Mouse (Mus musculus): Measurements from ENCODE around the gene Dab1. TPM values are rescaled to one million over a fixed set of nuclear protein-coding genes. Genes with fewer than 3 reads are reported as not detected.

The Dab1 gene
- polyA plus RNA-seq, 1 experiment from 2014 or later: 195 TPM

DNA sequence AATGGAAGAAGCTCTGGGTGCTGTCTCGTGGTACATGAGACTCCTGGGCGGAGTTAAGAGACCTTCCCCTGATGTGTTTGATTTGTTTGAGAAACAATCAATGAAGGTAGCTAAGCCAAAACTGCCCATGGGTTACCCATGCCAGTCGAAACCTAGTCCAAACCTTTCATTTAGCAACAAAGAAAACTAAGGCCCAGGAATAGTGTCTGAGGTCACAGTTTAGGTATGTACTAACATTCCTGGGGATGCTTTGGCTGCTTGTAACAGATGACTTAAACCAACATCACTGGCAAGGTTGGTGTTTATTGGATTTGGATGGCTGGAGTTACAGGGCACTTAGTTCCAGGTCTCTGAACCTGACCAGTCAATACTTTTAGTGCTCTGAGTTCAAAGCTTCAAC is 610.1 kb downstream of the Dab1 start:
- Histone ChIP-seq H3K9ac (replicated peaks; ENCODE audit: low read depth, low read length) (no peak overlapping the region), H3K9me3 (ENCODE audit: control insufficient read depth, low read length) (no peaks in the 10 kb centered on the region), H3K4me1 (replicated peaks; ENCODE audit: control insufficient read depth, insufficient read depth, low read length) (no peaks in the 10 kb centered on the region), H3K36me3 (ENCODE audit: control insufficient read depth, insufficient read depth) (no peaks in the 10 kb centered on the region), H3K4me2 (ENCODE audit: low read length) (no peak overlapping the region), H3K27me3 (replicated peaks; ENCODE audit: control insufficient read depth, insufficient read depth, low read length) (no peaks in the 10 kb centered on the region), H3K27ac (ENCODE audit: low read length) (no peak overlapping the region), H3K4me3 (replicated peaks; ENCODE audit: low read length) (no peak overlapping the region)
- 83% methylated on average over 3 of the region's 3 CpGs for WGBS
- no peak for ATAC-seq

- no peaks in the 10 kb centered on the region for H3K27me3 ChIP-seq (replicated peaks; ENCODE audit: control insufficient read depth, insufficient read depth, low read length)
- no peaks in the 10 kb centered on the region for H3K36me3 ChIP-seq (ENCODE audit: control insufficient read depth, insufficient read depth)
- no peak overlapping the region for H3K9ac ChIP-seq (replicated peaks; ENCODE audit: low read depth, low read length)
- no peak overlapping the region for H3K4me3 ChIP-seq (replicated peaks; ENCODE audit: low read length)
- 81% methylated on average over 1 of the region's 1 CpGs for WGBS
- H3K27ac ChIP-seq (ENCODE audit: low read length): no peak overlapping the region
- no peak for ATAC-seq
- no peak overlapping the region for H3K4me2 ChIP-seq (ENCODE audit: low read length)
- no peaks in the 10 kb centered on the region for H3K9me3 ChIP-seq (ENCODE audit: control insufficient read depth, low read length)
- no peaks in the 10 kb centered on the region; the same call in 1 of the 2 replicates for H3K4me1 ChIP-seq (replicated peaks; ENCODE audit: control insufficient read depth, insufficient read depth, low read length)
Measured at GRCm38 (mm10) chr4:104246506-104246905, 627.3 kb downstream of the Dab1 start.

DNA sequence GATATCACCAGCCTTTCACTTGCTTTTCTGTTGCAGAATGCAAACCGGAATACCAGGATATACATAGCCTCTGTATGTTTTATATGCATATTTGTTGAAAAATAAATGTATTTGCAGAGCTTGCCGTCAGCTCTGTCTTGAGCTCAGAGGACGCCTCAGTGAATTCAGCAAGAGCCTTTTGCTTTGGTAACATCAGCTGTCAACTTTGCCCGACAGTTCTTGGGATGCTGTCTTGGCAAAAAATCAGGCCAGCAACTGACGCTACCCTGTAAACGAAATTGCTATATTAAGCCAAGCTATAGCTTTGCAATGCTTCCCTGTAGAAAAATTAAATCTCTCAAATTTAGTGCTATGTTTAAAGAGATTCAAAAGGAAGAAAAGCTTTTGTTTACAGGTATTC is 630.3 kb downstream of the Dab1 start:
- H3K4me2 ChIP-seq (ENCODE audit: low read length): no peak overlapping the region
- H3K27ac ChIP-seq (ENCODE audit: low read length): no peak overlapping the region
- H3K27me3 ChIP-seq (replicated peaks; ENCODE audit: control insufficient read depth, insufficient read depth, low read length): no peaks in the 10 kb centered on the region
- no peak for ATAC-seq
- H3K4me3 ChIP-seq (replicated peaks; ENCODE audit: low read length): no peak overlapping the region
- no peaks in the 10 kb centered on the region; the same call in 1 of the 2 replicates for H3K4me1 ChIP-seq (replicated peaks; ENCODE audit: control insufficient read depth, insufficient read depth, low read length)
- no peak overlapping the region for H3K9ac ChIP-seq (replicated peaks; ENCODE audit: low read depth, low read length)
- WGBS: 57% methylated on average over 6 of the region's 6 CpGs
- no peaks in the 10 kb centered on the region for H3K36me3 ChIP-seq (ENCODE audit: control insufficient read depth, insufficient read depth)
- H3K9me3 ChIP-seq (ENCODE audit: control insufficient read depth, low read length): no peaks in the 10 kb centered on the region

- Histone ChIP-seq H3K27ac (ENCODE audit: low read length) (no peak overlapping the region), H3K4me1 (replicated peaks; ENCODE audit: control insufficient read depth, insufficient read depth, low read length) (peaks cover 4% of the 10 kb centered on the region; the same call in 1 of the 2 replicates), H3K9ac (replicated peaks; ENCODE audit: low read depth, low read length) (no peak overlapping the region), H3K4me2 (ENCODE audit: low read length) (no peak overlapping the region), H3K9me3 (ENCODE audit: control insufficient read depth, low read length) (no peaks in the 10 kb centered on the region), H3K4me3 (replicated peaks; ENCODE audit: low read length) (no peak overlapping the region), H3K36me3 (ENCODE audit: control insufficient read depth, insufficient read depth) (no peaks in the 10 kb centered on the region), H3K27me3 (replicated peaks; ENCODE audit: control insufficient read depth, insufficient read depth, low read length) (no peaks in the 10 kb centered on the region)
- ATAC-seq: peak; percentile 31; the same call in 1 of the 2 replicates
- WGBS: 48% methylated on average over 8 of the region's 8 CpGs
Measured at GRCm38 (mm10) chr4:104257776-104258175, 638.6 kb downstream of the Dab1 start.

GRCm38 (mm10) chr4:104269422-104270172 is 650.4 kb downstream of the Dab1 start:
- ATAC-seq: peak; percentile 91
- no peaks in the 10 kb centered on the region for H3K27me3 ChIP-seq (replicated peaks; ENCODE audit: control insufficient read depth, insufficient read depth, low read length)

DNA sequence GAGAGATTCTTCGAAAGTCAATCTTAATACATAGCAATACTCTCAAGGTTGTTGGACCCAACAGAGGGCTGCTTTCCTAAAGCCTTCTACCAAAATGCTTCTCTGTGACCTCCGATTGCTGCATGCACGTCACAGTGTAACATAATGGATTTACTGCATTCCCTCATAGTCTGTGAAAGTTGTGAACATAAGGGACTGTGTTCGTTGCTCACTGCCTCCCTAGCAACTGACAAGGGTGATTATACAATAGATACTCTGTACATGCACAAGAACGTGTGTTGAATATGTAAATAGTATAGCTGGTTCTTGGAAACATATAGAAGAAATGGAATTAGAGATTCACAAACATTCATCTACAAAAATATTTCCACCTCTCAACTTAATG is 651.0 kb downstream of the Dab1 start:
- Histone ChIP-seq H3K27ac (ENCODE audit: low read length) (peak overlapping the region; percentile 81), H3K9me3 (ENCODE audit: control insufficient read depth, low read length) (no peaks in the 10 kb centered on the region), H3K27me3 (replicated peaks; ENCODE audit: control insufficient read depth, insufficient read depth, low read length) (no peaks in the 10 kb centered on the region), H3K9ac (replicated peaks; ENCODE audit: low read depth, low read length) (no peak overlapping the region), H3K36me3 (ENCODE audit: control insufficient read depth, insufficient read depth) (no peaks in the 10 kb centered on the region), H3K4me2 (ENCODE audit: low read length) (no peak overlapping the region; the same call in 1 of the 2 replicates), H3K4me1 (replicated peaks; ENCODE audit: control insufficient read depth, insufficient read depth, low read length) (peaks cover 9% of the 10 kb centered on the region), H3K4me3 (replicated peaks; ENCODE audit: low read length) (no peak overlapping the region)
- WGBS: 27% methylated on average over 5 of the region's 5 CpGs
- peak; percentile 90 for ATAC-seq

More at GRCm38 (mm10) chr4:104269422-104270172, 650.4 kb downstream of the Dab1 start:
- Histone ChIP-seq H3K4me1 (replicated peaks; ENCODE audit: control insufficient read depth, insufficient read depth, low read length) (peaks cover 9% of the 10 kb centered on the region), H3K4me2 (ENCODE audit: low read length) (peak overlapping the region; percentile 7; the same call in 1 of the 2 replicates), H3K9me3 (ENCODE audit: control insufficient read depth, low read length) (no peaks in the 10 kb centered on the region), H3K4me3 (replicated peaks; ENCODE audit: low read length) (no peak overlapping the region), H3K27ac (ENCODE audit: low read length) (peak overlapping the region; percentile 81), H3K9ac (replicated peaks; ENCODE audit: low read depth, low read length) (no peak overlapping the region), H3K36me3 (ENCODE audit: control insufficient read depth, insufficient read depth) (no peaks in the 10 kb centered on the region)
- WGBS: 11% methylated on average over 6 of the region's 6 CpGs

DNA sequence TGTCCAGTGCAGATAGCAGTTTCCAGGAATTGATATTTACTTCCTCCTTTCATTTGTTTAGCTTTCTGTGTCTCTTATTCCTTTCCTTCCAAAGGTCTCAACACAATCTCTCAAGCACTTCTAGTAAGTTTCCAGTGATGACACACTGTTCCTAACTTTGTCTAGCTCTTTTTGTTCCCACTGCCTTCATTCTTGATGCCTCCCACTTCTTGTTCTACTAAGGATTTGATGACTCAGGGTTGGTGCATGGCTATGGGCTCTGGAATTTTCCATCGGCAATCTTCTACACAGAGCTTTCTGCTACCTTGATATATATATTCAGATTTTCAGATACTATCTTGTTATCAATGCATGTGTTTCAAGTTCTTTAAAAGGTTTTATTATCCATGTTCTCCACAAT is 656.1 kb downstream of the Dab1 start:
- WGBS: 96% methylated on average over 1 of the region's 1 CpGs
- no peaks in the 10 kb centered on the region for H3K9me3 ChIP-seq (ENCODE audit: control insufficient read depth, low read length)
- no peak for ATAC-seq

GRCm38 (mm10) chr4:104276916-104277315 is 657.8 kb downstream of the Dab1 start:
- no peak overlapping the region for H3K27ac ChIP-seq (ENCODE audit: low read length)
- H3K4me1 ChIP-seq (replicated peaks; ENCODE audit: control insufficient read depth, insufficient read depth, low read length): peaks cover 13% of the 10 kb centered on the region
- WGBS: 94% methylated on average over 7 of the region's 7 CpGs
- H3K4me3 ChIP-seq (replicated peaks; ENCODE audit: low read length): no peak overlapping the region
- ATAC-seq: no peak
- H3K27me3 ChIP-seq (replicated peaks; ENCODE audit: control insufficient read depth, insufficient read depth, low read length): no peaks in the 10 kb centered on the region
- no peak overlapping the region for H3K9ac ChIP-seq (replicated peaks; ENCODE audit: low read depth, low read length)
- no peaks in the 10 kb centered on the region for H3K9me3 ChIP-seq (ENCODE audit: control insufficient read depth, low read length)
- no peak overlapping the region for H3K4me2 ChIP-seq (ENCODE audit: low read length)
- H3K36me3 ChIP-seq (ENCODE audit: control insufficient read depth, insufficient read depth): no peaks in the 10 kb centered on the region

More for the DNA sequence above, 656.1 kb downstream of the Dab1 start:
- no peaks in the 10 kb centered on the region; the same call in 1 of the 2 replicates for H3K4me1 ChIP-seq (replicated peaks; ENCODE audit: control insufficient read depth, insufficient read depth, low read length)
- no peak overlapping the region for H3K27ac ChIP-seq (ENCODE audit: low read length)
- H3K9ac ChIP-seq (replicated peaks; ENCODE audit: low read depth, low read length): no peak overlapping the region
- H3K4me2 ChIP-seq (ENCODE audit: low read length): no peak overlapping the region
- no peaks in the 10 kb centered on the region for H3K36me3 ChIP-seq (ENCODE audit: control insufficient read depth, insufficient read depth)
- no peaks in the 10 kb centered on the region for H3K27me3 ChIP-seq (replicated peaks; ENCODE audit: control insufficient read depth, insufficient read depth, low read length)
- no peak overlapping the region for H3K4me3 ChIP-seq (replicated peaks; ENCODE audit: low read length)

GRCm38 (mm10) chr4:104281518-104281917 is 662.4 kb downstream of the Dab1 start:
- 28% methylated on average over 3 of the region's 3 CpGs for WGBS
- ATAC-seq: peak; percentile 52
- no peaks in the 10 kb centered on the region for H3K27me3 ChIP-seq (replicated peaks; ENCODE audit: control insufficient read depth, insufficient read depth, low read length)
- H3K4me1 ChIP-seq (replicated peaks; ENCODE audit: control insufficient read depth, insufficient read depth, low read length): peaks cover 13% of the 10 kb centered on the region
- H3K27ac ChIP-seq (ENCODE audit: low read length): no peak overlapping the region
- no peak overlapping the region for H3K9ac ChIP-seq (replicated peaks; ENCODE audit: low read depth, low read length)
- H3K4me3 ChIP-seq (replicated peaks; ENCODE audit: low read length): no peak overlapping the region
- no peaks in the 10 kb centered on the region for H3K36me3 ChIP-seq (ENCODE audit: control insufficient read depth, insufficient read depth)
- H3K4me2 ChIP-seq (ENCODE audit: low read length): no peak overlapping the region
- no peaks in the 10 kb centered on the region for H3K9me3 ChIP-seq (ENCODE audit: control insufficient read depth, low read length)

All from forebrain, embryonic 16.5 days (tissue).